Mouse (Mus musculus) limb, embryonic 14.5 days (tissue): ENCODE measurements around the gene Pigr. TPM values are rescaled to one million over a fixed set of nuclear protein-coding genes. Genes with fewer than 3 reads are reported as not detected.

Experiments
- ATAC-seq: fragments of 200-750 bp; cut with Nextera tagmentation; 2 replicates; pipeline ENCODE4 v1.8.0; 2017; ENCODE audit warnings: low read depth, moderate number of reproducible peaks, moderate TSS enrichment; ENCODE audit not compliant: low FRiP score
- DNase-seq: peaks from one replicate; pipeline ENCODE4 v3.0.0-alpha.2; 2015; ENCODE audit warnings: low spot score
- H3K27ac ChIP-seq: fragments of 300-500 bp; sonication (generic); replicated peaks from 2 replicates; pipeline ENCODE4 v1.5.1; 2014; ENCODE audit warnings: low read depth, mild to moderate bottlenecking, low read length, moderate library complexity, mixed read lengths
- H3K27me3 ChIP-seq: fragments of 300-500 bp; sonication (generic); 2 replicates; pipeline ENCODE4 v1.6.1; 2014; ENCODE audit warnings: low read length, mixed read lengths; ENCODE audit not compliant: control insufficient read depth, insufficient read depth
- H3K36me3 ChIP-seq: fragments of 300-500 bp; sonication (generic); 2 replicates; pipeline ENCODE4 v1.6.1; 2014; ENCODE audit warnings: mild to moderate bottlenecking, low read length, moderate library complexity, mixed read lengths; ENCODE audit not compliant: control insufficient read depth, insufficient read depth
- H3K4me1 ChIP-seq: fragments of 300-500 bp; sonication (generic); 2 replicates; pipeline ENCODE4 v1.6.1; 2014; ENCODE audit warnings: antibody characterized with exemption, low read length, mixed read lengths; ENCODE audit not compliant: control insufficient read depth, insufficient read depth
- H3K4me2 ChIP-seq: fragments of 300-500 bp; sonication (generic); replicated peaks from 2 replicates; pipeline ENCODE4 v1.6.1; 2014; ENCODE audit warnings: low read depth, mild to moderate bottlenecking, low read length, moderate library complexity; ENCODE audit not compliant: severe bottlenecking
- H3K4me3 ChIP-seq: fragments of 300-500 bp; sonication (generic); replicated peaks from 2 replicates; pipeline ENCODE4 v1.5.1; 2014; ENCODE audit warnings: low read length
- H3K9ac ChIP-seq: fragments of 300-500 bp; sonication (generic); 2 replicates; pipeline ENCODE4 v1.6.1; 2014; ENCODE audit warnings: mild to moderate bottlenecking, low read depth, low read length, moderate library complexity; ENCODE audit not compliant: severe bottlenecking
- H3K9me3 ChIP-seq: fragments of 300-500 bp; sonication (generic); 2 replicates; pipeline ENCODE4 v1.6.1; 2016; ENCODE audit warnings: low read length; ENCODE audit not compliant: control insufficient read depth
- POLR2A ChIP-seq: fragments of 200-500 bp; IDR thresholded peaks from 2 replicates; pipeline ENCODE4 v1.8.0; 2012; ENCODE audit warnings: inconsistent platforms, mild to moderate bottlenecking, moderate library complexity, borderline replicate concordance; ENCODE audit not compliant: insufficient read depth, insufficient read length; ENCODE audit errors: extremely low read depth
- WGBS: fragments of 180-500 bp; shearing (Covaris S2); extraction: QIAGEN DNeasy Blood & Tissue Kit; methylation state at CpG from one replicate; pipeline ENCODE4 v1.1.7; 2014; 5-methylcytosine and 5-hydroxymethylcytosine counted together
- polyA plus RNA-seq, 2 experiments: library from polyadenylated mRNA; depleted of rRNA in 1 of 2; stranded (reverse) in 1 of 2; unstranded in 1 of 2; fragments of >200 nt; fragmentation: Nextera tagmentation in 1 of 2; extraction: Ambion mirVana in 1 of 2; gene quantifications; 2 replicates each; pipeline versions ENCODE4 v1.2.1 to v1.2.3; 2012 to 2014

The Pigr gene
- polyA plus RNA-seq, 2 experiments: 0.15 TPM; not detected in 1

- DNase-seq (no peak), ATAC-seq (no peak)
- no peaks in the 10 kb centered on the region for H3K27me3 ChIP-seq
- no peak overlapping the region for H3K4me2 ChIP-seq
- 76% methylated on average over 2 of the region's 2 CpGs for WGBS
- no peak for TF ChIP-seq POLR2A
- H3K4me1 ChIP-seq: no peaks in the 10 kb centered on the region
- no peaks in the 10 kb centered on the region for H3K36me3 ChIP-seq
- H3K9ac ChIP-seq: no peak overlapping the region
- no peak overlapping the region for H3K4me3 ChIP-seq
- no peak overlapping the region for H3K27ac ChIP-seq
- H3K9me3 ChIP-seq: no peaks in the 10 kb centered on the region
Observed at GRCm38 (mm10) chr1:130801511-130801910, 25.0 kb upstream of the Pigr start.

GRCm38 (mm10) chr1:130802976-130803375, 23.5 kb upstream of the Pigr start:
- DNase-seq: peak; percentile 4
- 33% methylated on average over 6 of the region's 6 CpGs for WGBS

GRCm38 (mm10) chr1:130804279-130804678, 22.2 kb upstream of the Pigr start:
- WGBS: 53% methylated on average over 6 of the region's 6 CpGs
- no peak for ATAC-seq
- no peak for TF ChIP-seq POLR2A
- no peak for DNase-seq
- no peaks in the 10 kb centered on the region for H3K4me1 ChIP-seq
- H3K9ac ChIP-seq: no peak overlapping the region
- no peak overlapping the region for H3K4me2 ChIP-seq
- no peaks in the 10 kb centered on the region for H3K36me3 ChIP-seq
- no peak overlapping the region for H3K27ac ChIP-seq
- H3K4me3 ChIP-seq: no peak overlapping the region
- H3K9me3 ChIP-seq: no peaks in the 10 kb centered on the region
- H3K27me3 ChIP-seq: no peaks in the 10 kb centered on the region

More at GRCm38 (mm10) chr1:130802976-130803375, 23.5 kb upstream of the Pigr start:
- no peak overlapping the region for H3K4me2 ChIP-seq
- H3K4me1 ChIP-seq: no peaks in the 10 kb centered on the region
- no peaks in the 10 kb centered on the region for H3K27me3 ChIP-seq
- no peak overlapping the region for H3K4me3 ChIP-seq
- H3K36me3 ChIP-seq: no peaks in the 10 kb centered on the region
- 0 out of 2 replicates have a peak overlapping the region, but pooled peaks have one; percentile 12 for H3K9ac ChIP-seq
- H3K27ac ChIP-seq: no peak overlapping the region
- TF ChIP-seq POLR2A: no peak
- H3K9me3 ChIP-seq: no peaks in the 10 kb centered on the region
- ATAC-seq: no peak

- no peak overlapping the region for H3K9ac ChIP-seq
- 86% methylated on average over 3 of the region's 3 CpGs for WGBS
- ATAC-seq (no peak), DNase-seq (no peak)
- no peaks in the 10 kb centered on the region for H3K27me3 ChIP-seq
- no peaks in the 10 kb centered on the region for H3K9me3 ChIP-seq
- H3K4me1 ChIP-seq: no peaks in the 10 kb centered on the region
- H3K36me3 ChIP-seq: no peaks in the 10 kb centered on the region
- no peak overlapping the region for H3K4me2 ChIP-seq
- no peak for TF ChIP-seq POLR2A
- H3K27ac ChIP-seq: no peak overlapping the region
- no peak overlapping the region for H3K4me3 ChIP-seq
Observed at GRCm38 (mm10) chr1:130810906-130811305, 15.6 kb upstream of the Pigr start.

- no peak for ATAC-seq
- Histone ChIP-seq H3K36me3 (no peaks in the 10 kb centered on the region), H3K4me1 (no peaks in the 10 kb centered on the region), H3K4me3 (no peak overlapping the region), H3K9ac (no peak overlapping the region), H3K27me3 (no peaks in the 10 kb centered on the region), H3K9me3 (no peaks in the 10 kb centered on the region), H3K4me2 (no peak overlapping the region), H3K27ac (no peak overlapping the region)
- WGBS: 72% methylated on average over 17 of the region's 17 CpGs
- TF ChIP-seq POLR2A: no peak
- no peak for DNase-seq
Observed at GRCm38 (mm10) chr1:130811316-130811715, 15.2 kb upstream of the Pigr start.

GRCm38 (mm10) chr1:130819737-130820136, 6.7 kb upstream of the Pigr start:
- H3K9me3 ChIP-seq: no peaks in the 10 kb centered on the region
- H3K4me2 ChIP-seq: no peak overlapping the region
- WGBS: 63% methylated on average over 1 of the region's 1 CpGs
- no peak for DNase-seq
- no peaks in the 10 kb centered on the region for H3K4me1 ChIP-seq
- H3K36me3 ChIP-seq: no peaks in the 10 kb centered on the region
- no peak for ATAC-seq
- H3K27me3 ChIP-seq: no peaks in the 10 kb centered on the region
- H3K27ac ChIP-seq: no peak overlapping the region
- H3K9ac ChIP-seq: no peak overlapping the region
- no peak for TF ChIP-seq POLR2A
- no peak overlapping the region for H3K4me3 ChIP-seq
